ENCODE assay signal across 7 mouse cellular contexts in genomic region chr11:113649353-113650210, GRCm38 (mm10). TPM values are rescaled to one million over a fixed set of nuclear protein-coding genes. Genes with fewer than 3 reads are reported as not detected.
DNase-seq lines count a peak whose midpoint lies in the region; ATAC-seq and TF ChIP-seq lines count a peak whose summit lies in the region.

Gene Slc39a11 (minus strand): TSS chr11:113650079.

- peaks cover 48% of the 10 kb centered on the region for H3K4me1 ChIP-seq in midbrain, embryonic 10.5 days
- peaks cover 7% of the 10 kb centered on the region; the same call in 1 of the 2 replicates for H3K4me1 ChIP-seq in small intestine, adult 2 months (ENCODE audit: control insufficient read depth, insufficient read depth, insufficient read length, low read length)

- peaks cover 5% of the 10 kb centered on the region; the same call in 1 of the 2 replicates for H3K27me3 ChIP-seq in midbrain, embryonic 10.5 days (ENCODE audit: low read depth, poor library complexity, severe bottlenecking)
- no peaks in the 10 kb centered on the region for H3K27me3 ChIP-seq in small intestine, adult 2 months (ENCODE audit: control insufficient read depth, insufficient read depth, low read length)

- TF ChIP-seq CTCF in small intestine, adult 2 months (IDR thresholded peaks at IDR 0.05; ENCODE audit: extremely low read depth, insufficient read length, insufficient replicate concordance, low read depth, low read length): no peak

- WGBS in midbrain, embryonic 10.5 days: under 1% methylated on average over 89 of the region's 91 CpGs
- under 1% methylated on average over 88 of the region's 91 CpGs for WGBS in small intestine, adult 2 months

- H3K36me3 ChIP-seq in midbrain, embryonic 10.5 days: peaks cover 31% of the 10 kb centered on the region
- H3K36me3 ChIP-seq in small intestine, adult 2 months (ENCODE audit: control insufficient read depth, insufficient read depth, low read length): peaks cover 30% of the 10 kb centered on the region

- DNase-seq in adipocyte (ENCODE audit: low spot score): peak; percentile 65
- peak; percentile 51 to 61 for DNase-seq in gastrocnemius, postnatal 36 days
- DNase-seq in left cerebral cortex, postnatal 4 days: peak; percentile 83
- peak; percentile 85 for DNase-seq in midbrain, embryonic 10.5 days (ENCODE audit: low spot score)

- intact Hi-C loops in gastrocnemius, postnatal 36 days (cut with DNase I): loop anchor here (2.0 to 5.0 kb wide), 3 partner anchors 33 to 161 kb away; partner anchors contain the start of genes D11Wsu47e and Fam104a
- intact Hi-C loops in left cerebral cortex, postnatal 4 days (cut with DNase I): loop anchor here (10.0 kb wide), 1 partner anchor 475 kb away; no protein-coding TSS in a partner anchor

- TF ChIP-seq POLR2A in small intestine, adult 2 months (IDR thresholded peaks at IDR 0.05; ENCODE audit: low read depth, low read length): peak; percentile 61; the same call in 1 of the 2 replicates

- peaks cover 5% of the 10 kb centered on the region; the same call in 1 of the 2 replicates for H3K9me3 ChIP-seq in midbrain, embryonic 10.5 days (replicated peaks)

- peak within 1 kb of the TSS; percentile 97 for H3K27ac ChIP-seq in midbrain, embryonic 10.5 days (replicated peaks)
- H3K27ac ChIP-seq in small intestine, adult 2 months (ENCODE audit: insufficient read depth, low read depth, low read length): peak within 1 kb of the TSS; percentile 81

- peak within 1 kb of the TSS; percentile 96 for H3K4me3 ChIP-seq in midbrain, embryonic 10.5 days
- peak within 1 kb of the TSS; percentile 81 for H3K4me3 ChIP-seq in small intestine, adult 2 months (ENCODE audit: low read depth, low read length)

- ATAC-seq in common myeloid progenitor, adult 5-6 weeks (replicated peaks; ENCODE audit: low read depth, poor library complexity, severe bottlenecking): peak; percentile 49
- ATAC-seq in inflammation-experienced regulatory T-cells, adult 6 months: peak; percentile 73

RNA-seq across cellular contexts. Expression of gene Slc39a11, which starts in this region (rescaled TPM):
- 19.0 and 25.3 TPM in 2 replicates for total RNA-seq in common myeloid progenitor, adult 5-6 weeks (2017)
- total RNA-seq in gastrocnemius, postnatal 36 days (2021): 1 to 10 TPM; 2.4 to 2.8 TPM
- polyA plus RNA-seq in inflammation-experienced regulatory T-cells, adult 6 months (2017; shearing (Covaris generic)): 10 to 100 TPM; 12.6 to 17.3 (median 16.9) TPM
- 10 to 100 TPM; 23.5 to 26.1 TPM for total RNA-seq in left cerebral cortex, postnatal 4 days (2021)
- polyA plus RNA-seq in midbrain, embryonic 10.5 days (2016; fragmentation: Nextera tagmentation; extraction: Ambion mirVana): 20.4 and 20.7 TPM in 2 replicates
- 30.5 and 32.4 TPM in 2 replicates for polyA plus RNA-seq in small intestine, adult 2 months (2012; rRNA removed)

Comparison
In these comparisons a context has a peak if more than half of its experiments do, and no peak if none do; other contexts are left out.
1. Peak in every context shown above with its lines: DNase-seq, ATAC-seq, H3K4me3 ChIP-seq and H3K27ac ChIP-seq.